Mouse (Mus musculus) liver, postnatal 0 days (tissue): Measurements from ENCODE around the gene Bcat2.

Experiments
- CTCF ChIP-seq: sonication (generic); IDR thresholded peaks from 2 replicates; pipeline ENCODE4 v1.5.1; 2016; ENCODE audit warnings: antibody characterized with exemption, low read depth
- EP300 ChIP-seq: IDR thresholded peaks from 2 replicates; pipeline ENCODE4 v1.6.1; 2016; ENCODE audit warnings: antibody characterized with exemption, low read depth, mild to moderate bottlenecking

GRCm38 (mm10) chr7:45587631-45588592, 18.0 kb downstream of the Bcat2 start:
- no peak for TF ChIP-seq CTCF
- no peak for TF ChIP-seq EP300
